Mouse (Mus musculus) brain, embryonic 14.5 days (tissue): Measurements from ENCODE around the gene Hes7.

ENCODE experiments used
- CTCF ChIP-seq: fragments of 200-500 bp; IDR thresholded peaks from 2 replicates; pipeline ENCODE4 v1.5.1; 2012; ENCODE audit warnings: inconsistent platforms, mild to moderate bottlenecking, moderate library complexity, borderline replicate concordance; ENCODE audit not compliant: insufficient read depth, insufficient read length; ENCODE audit errors: extremely low read depth
- POLR2A ChIP-seq: fragments of 200-500 bp; IDR thresholded peaks from 2 replicates; pipeline ENCODE4 v1.6.1; 2012; ENCODE audit warnings: mild to moderate bottlenecking, inconsistent platforms, borderline replicate concordance; ENCODE audit not compliant: poor library complexity, insufficient read depth, insufficient read length, severe bottlenecking; ENCODE audit errors: extremely low read depth

DNA sequence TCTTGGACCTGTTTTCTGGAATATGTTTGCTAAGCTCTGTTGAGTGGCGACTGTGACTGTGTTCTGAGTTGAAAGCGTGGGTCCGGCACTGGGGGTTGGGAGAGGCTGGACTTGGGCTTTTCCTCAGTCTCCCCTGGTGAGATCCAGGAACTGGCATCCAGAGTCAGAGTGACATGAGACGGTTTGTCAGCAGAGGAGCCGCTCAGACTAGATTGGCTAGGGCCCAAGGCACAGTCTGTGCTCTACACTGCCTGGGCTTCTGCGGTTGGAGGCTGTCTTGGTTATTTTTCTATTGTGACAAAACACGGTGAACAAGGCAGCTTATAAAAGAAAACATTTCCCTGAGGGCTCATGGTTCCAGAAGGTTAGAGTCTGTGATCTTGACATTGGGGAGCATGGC is 27.3 kb downstream of the Hes7 start:
- TF ChIP-seq CTCF (no peak), POLR2A (no peak)
